Mouse (Mus musculus) ES-E14 (cell line): ENCODE results near the gene Thra.

Source experiments
- CHD2 ChIP-seq: IDR thresholded peaks from 2 replicates; pipeline ENCODE4 v1.6.1; 2014; ENCODE audit warnings: mild to moderate bottlenecking, low read depth, low read length, inconsistent platforms
- HCFC1 ChIP-seq: IDR thresholded peaks from 2 replicates; pipeline ENCODE4 v1.6.1; 2012; ENCODE audit warnings: low read length, inconsistent platforms, borderline replicate concordance; ENCODE audit not compliant: insufficient read depth
- MAFK ChIP-seq: IDR thresholded peaks from 2 replicates; pipeline ENCODE4 v1.6.1; 2014; ENCODE audit warnings: mild to moderate bottlenecking, low read depth, low read length, inconsistent platforms; ENCODE audit not compliant: insufficient read depth
- ZC3H11A ChIP-seq: IDR thresholded peaks from 2 replicates; pipeline ENCODE4 v1.6.1; 2012; ENCODE audit warnings: low read depth, mild to moderate bottlenecking, inconsistent platforms, low read length, borderline replicate concordance
- ZNF384 ChIP-seq: IDR thresholded peaks from 2 replicates; pipeline ENCODE4 v1.6.1; 2012; ENCODE audit warnings: low read depth, low read length, inconsistent platforms

DNA sequence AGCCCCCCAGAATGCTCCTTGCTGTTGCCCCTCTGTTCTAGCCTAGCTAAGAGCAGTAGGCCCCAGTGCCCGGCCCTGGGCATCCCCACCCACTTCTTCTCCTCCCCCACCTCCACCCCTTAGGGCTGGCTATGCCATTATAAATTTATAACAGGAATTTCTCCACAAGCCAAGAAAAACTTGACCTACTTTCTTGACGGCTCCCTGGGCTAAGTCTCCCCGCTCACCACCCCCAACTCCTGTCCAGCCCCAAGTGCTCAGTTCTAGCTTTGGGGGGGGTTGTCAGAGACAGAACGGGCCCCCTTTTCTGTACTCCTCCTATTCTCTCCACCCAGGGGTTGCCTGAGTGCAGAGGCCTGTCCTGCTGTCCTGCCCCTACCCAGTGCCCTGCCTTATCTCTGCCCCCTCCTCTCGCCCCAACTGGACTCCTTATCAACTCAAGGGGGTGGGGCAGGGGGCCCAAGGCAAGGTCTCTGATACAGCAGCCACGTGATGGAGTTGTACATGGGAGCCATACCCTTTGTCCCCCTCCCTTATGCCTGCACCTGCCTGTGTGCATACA lies 10.9 kb downstream of the Thra start:
- TF ChIP-seq ZNF384 (no peak), ZC3H11A (no peak), MAFK (no peak), CHD2 (no peak), HCFC1 (no peak)
